ENCODE assay signal across 11 mouse cellular contexts in genomic region chr15:80075374-80075694, GRCm38 (mm10). TPM values are rescaled to one million over a fixed set of nuclear protein-coding genes. Genes with fewer than 3 reads are reported as not detected.
DNase-seq lines count a peak whose midpoint lies in the region; ATAC-seq and TF ChIP-seq lines count a peak whose summit lies in the region.
"Had no signal": no experiment of that assay in that cellular context is flagged by ENCODE, and none has a peak within 500 bp of the region (broad histone marks: within the 10 kb centered on the region; RNA-seq: fewer than 3 reads in every experiment).

No protein-coding gene starts in this region.

- 31% methylated on average over 3 of the region's 3 CpGs for WGBS in kidney, postnatal 0 days
- WGBS in liver, embryonic 14.5 days (ENCODE audit: insufficient replicate concordance): 31% methylated on average over 3 of the region's 3 CpGs

- TF ChIP-seq CTCF in gastrocnemius, adult 2 months (IDR thresholded peaks at IDR 0.05): no peak
- TF ChIP-seq CTCF in kidney, postnatal 0 days (IDR thresholded peaks at IDR 0.05; ENCODE audit: low read depth): no peak
- no peak for TF ChIP-seq CTCF in liver, embryonic 14.5 days (IDR thresholded peaks at IDR 0.05; ENCODE audit: low read depth)

- peaks cover 33% of the 10 kb centered on the region for H3K36me3 ChIP-seq in kidney, postnatal 0 days (ENCODE audit: insufficient read depth, low read length)
- H3K36me3 ChIP-seq in liver, embryonic 14.5 days (replicated peaks; ENCODE audit: control insufficient read depth, insufficient read depth, low read depth): peaks cover 39% of the 10 kb centered on the region

- no peaks in the 10 kb centered on the region; the same call in 1 of the 2 replicates for H3K4me1 ChIP-seq in kidney, postnatal 0 days (replicated peaks; ENCODE audit: insufficient read depth, low read length)
- H3K4me1 ChIP-seq in brown adipose tissue, adult 24 weeks (ENCODE audit: control insufficient read depth, insufficient read depth, insufficient read length, low read length): peaks cover 19% of the 10 kb centered on the region
- H3K4me1 ChIP-seq in liver, embryonic 14.5 days (replicated peaks; ENCODE audit: control insufficient read depth in 2 of 2, insufficient read depth in 2 of 2, low read length in 1 of 2): peaks cover 8 to 25% of the 10 kb centered on the region in 2 experiments

- H3K4me3 ChIP-seq in gastrocnemius, adult 2 months: no peak overlapping the region
- H3K4me3 ChIP-seq in kidney, postnatal 0 days (replicated peaks; ENCODE audit: low read depth, low read length): no peak overlapping the region
- no peak overlapping the region for H3K4me3 ChIP-seq in brown adipose tissue, adult 24 weeks (ENCODE audit: insufficient read depth, low read depth, low read length)
- no peak overlapping the region for H3K4me3 ChIP-seq in liver, embryonic 14.5 days (ENCODE audit: insufficient read depth in 1 of 2, low read depth in 2 of 2, low read length in 2 of 2)
- H3K4me3 ChIP-seq: embryonic facial prominence, embryonic 12.5 days had no signal

- no peaks in the 10 kb centered on the region for H3K27me3 ChIP-seq in kidney, postnatal 0 days (ENCODE audit: insufficient read depth, low read length)
- no peaks in the 10 kb centered on the region for H3K27me3 ChIP-seq in liver, embryonic 14.5 days (ENCODE audit: control insufficient read depth, insufficient read depth, low read length)
- H3K27me3 ChIP-seq: embryonic facial prominence, embryonic 12.5 days had no signal

- TF ChIP-seq EP300 in liver, embryonic 14.5 days (IDR thresholded peaks at IDR 0.05; ENCODE audit: low read depth): no peak

- no peak overlapping the region for H3K9ac ChIP-seq in kidney, postnatal 0 days (ENCODE audit: low read depth, low read length)
- no peak overlapping the region for H3K9ac ChIP-seq in liver, embryonic 14.5 days (replicated peaks)

- intact Hi-C loops in gastrocnemius, adult 2 months (cut with DNase I): no loop called here
- intact Hi-C loops in left cerebral cortex, postnatal 36 days (cut with DNase I): no loop called here

- H3K27ac ChIP-seq in gastrocnemius, adult 2 months: peak overlapping the region; percentile 88
- peak overlapping the region; percentile 47; the same call in 1 of the 2 replicates for H3K27ac ChIP-seq in kidney, postnatal 0 days
- H3K27ac ChIP-seq in brown adipose tissue, adult 24 weeks (replicated peaks; ENCODE audit: low read depth, low read length): peak overlapping the region; percentile 14; the same call in 1 of the 2 replicates
- peak overlapping the region; percentile 53 for H3K27ac ChIP-seq in liver, embryonic 14.5 days

- ATAC-seq in kidney, postnatal 0 days (replicated peaks; ENCODE audit: low FRiP score, low read depth): no peak
- ATAC-seq in liver, embryonic 14.5 days (ENCODE audit: insufficient read depth): no peak

- no peak for DNase-seq in gastrocnemius, adult 2 months
- no peak for DNase-seq in gastrocnemius, adult 18-20 months (ENCODE audit: low spot score)
- no peak for DNase-seq in kidney, postnatal 0 days (ENCODE audit: low spot score)
- DNase-seq in kidney, postnatal 4 days: no peak
- DNase-seq in liver, embryonic 14.5 days (ENCODE audit: low read depth in 3 of 3, low spot score in 3 of 3): no peak
- no peak for DNase-seq in right cerebral cortex, postnatal 10 days (ENCODE audit: low spot score in 2 of 2)
- no peak for DNase-seq in left cerebral cortex, postnatal 36 days (ENCODE audit: low spot score in 2 of 2)
- DNase-seq: kidney, adult 9 months; right cerebral cortex, postnatal 25 days had no signal

- H3K9me3 ChIP-seq in kidney, postnatal 0 days (replicated peaks; ENCODE audit: low read length): no peaks in the 10 kb centered on the region
- no peaks in the 10 kb centered on the region for H3K9me3 ChIP-seq in liver, embryonic 14.5 days (ENCODE audit: control insufficient read depth, low read length)
- H3K9me3 ChIP-seq: embryonic facial prominence, embryonic 12.5 days had no signal

- no peak overlapping the region for H3K4me2 ChIP-seq in kidney, postnatal 0 days (ENCODE audit: low read length)
- no peak overlapping the region for H3K4me2 ChIP-seq in liver, embryonic 14.5 days (ENCODE audit: low read depth)
- H3K4me2 ChIP-seq: embryonic facial prominence, embryonic 12.5 days had no signal

RNA-seq across cellular contexts. Expression of gene Syngr1, which starts 15.8 kb away (rescaled TPM):
- total RNA-seq in gastrocnemius, adult 2 months (2021): 10 to 100 TPM; 46.1 to 46.4 TPM
- 10 to 100 TPM; 54.8 to 60.6 TPM for total RNA-seq in gastrocnemius, adult 18-20 months (2021)
- 21.8 and 24.1 TPM in 2 replicates for polyA plus RNA-seq in kidney, postnatal 0 days (2015; fragmentation: Nextera tagmentation; extraction: Ambion mirVana)
- polyA plus RNA-seq in brown adipose tissue, adult 24 weeks (2012; ENCODE audit: insufficient read depth, insufficient read length, missing spikeins): 47.9 and 62.7 TPM in 2 replicates
- 10.4 and 12.0 TPM in 2 replicates for polyA plus RNA-seq in liver, embryonic 14.5 days (2012; rRNA removed)
- 14.4 and 17.3 TPM in 2 replicates for polyA plus RNA-seq in liver, embryonic 14.5 days (2014; fragmentation: Nextera tagmentation; extraction: Ambion mirVana)
- total RNA-seq in left cerebral cortex, postnatal 36 days (2021): 100 to 1,000 TPM; 424 to 526 TPM

RNA-seq across cellular contexts. Expression of gene Rpl3, which starts 16.3 kb away (rescaled TPM):
- 10 to 100 TPM; 38.6 to 51.4 TPM for total RNA-seq in gastrocnemius, adult 2 months (2021)
- 10 to 100 TPM; 37.2 to 48.3 TPM for total RNA-seq in gastrocnemius, adult 18-20 months (2021)
- polyA plus RNA-seq in kidney, postnatal 0 days (2015; fragmentation: Nextera tagmentation; extraction: Ambion mirVana): 970 and 975 TPM in 2 replicates
- 424 and 522 TPM in 2 replicates for polyA plus RNA-seq in brown adipose tissue, adult 24 weeks (2012; ENCODE audit: insufficient read depth, insufficient read length, missing spikeins)
- polyA plus RNA-seq in liver, embryonic 14.5 days (2012; rRNA removed): 530 and 765 TPM in 2 replicates
- 774 and 804 TPM in 2 replicates for polyA plus RNA-seq in liver, embryonic 14.5 days (2014; fragmentation: Nextera tagmentation; extraction: Ambion mirVana)
- 100 to 1,000 TPM; 416 to 501 TPM for total RNA-seq in left cerebral cortex, postnatal 36 days (2021)

RNA-seq across cellular contexts. Expression of gene Tab1, which starts 57.6 kb away (rescaled TPM):
- 10 to 100 TPM; 13.0 to 16.1 TPM for total RNA-seq in gastrocnemius, adult 2 months (2021)
- total RNA-seq in gastrocnemius, adult 18-20 months (2021): 10 to 100 TPM; 11.0 to 12.5 TPM
- 27.7 and 31.8 TPM in 2 replicates for polyA plus RNA-seq in kidney, postnatal 0 days (2015; fragmentation: Nextera tagmentation; extraction: Ambion mirVana)
- polyA plus RNA-seq in brown adipose tissue, adult 24 weeks (2012; ENCODE audit: insufficient read depth, insufficient read length, missing spikeins): 4.8 and 5.7 TPM in 2 replicates
- polyA plus RNA-seq in liver, embryonic 14.5 days (2012; rRNA removed): 11.2 and 11.9 TPM in 2 replicates
- 9.4 and 10.8 TPM in 2 replicates for polyA plus RNA-seq in liver, embryonic 14.5 days (2014; fragmentation: Nextera tagmentation; extraction: Ambion mirVana)
- total RNA-seq in left cerebral cortex, postnatal 36 days (2021): 10 to 100 TPM; 23.1 to 30.4 TPM

Comparison
In these comparisons a context has a peak if more than half of its experiments do, and no peak if none do; other contexts are left out.
1. H3K27ac ChIP-seq: peak in every context shown above with its lines; median percentile 88 in gastrocnemius, adult 2 months; 53 in liver, embryonic 14.5 days; 47 in kidney, postnatal 0 days; 14 in brown adipose tissue, adult 24 weeks.
2. RNA of gene Syngr1, which starts 15.8 kb away (total RNA-seq): 424 to 526 TPM in left cerebral cortex, postnatal 36 days; 54.8 to 60.6 TPM in gastrocnemius, adult 18-20 months and 46.1 to 46.4 TPM in gastrocnemius, adult 2 months; every median in the first group is over 4 times any median in the second.
3. RNA of gene Rpl3, which starts 16.3 kb away (total RNA-seq): 416 to 501 TPM in left cerebral cortex, postnatal 36 days; 38.6 to 51.4 TPM in gastrocnemius, adult 2 months and 37.2 to 48.3 TPM in gastrocnemius, adult 18-20 months; every median in the first group is over 4 times any median in the second.